Mouse (Mus musculus) limb, embryonic 11.5 days (tissue): ENCODE data around the gene Fam186b. TPM values are rescaled to one million over a fixed set of nuclear protein-coding genes. Genes with fewer than 3 reads are reported as not detected.
A peak's percentile ranks its signal among the peaks of the same experiment; 100 is the strongest.

Experiments used
- ATAC-seq: fragments of 200-750 bp; cut with Nextera tagmentation; 2 replicates; pipeline ENCODE4 v1.8.0; 2017; ENCODE audit warnings: low read depth; ENCODE audit not compliant: insufficient number of reproducible peaks, low FRiP score, low TSS enrichment
- DNase-seq: peaks from one replicate; pipeline ENCODE4 v3.0.0-alpha.2; 2015; ENCODE audit warnings: low spot score
- H3K27ac ChIP-seq: fragments of 300-500 bp; sonication (generic); replicated peaks from 2 replicates; pipeline ENCODE4 v1.5.1; 2014; ENCODE audit warnings: low read depth, mild to moderate bottlenecking, low read length
- H3K27me3 ChIP-seq: fragments of 300-500 bp; sonication (generic); 2 replicates; pipeline ENCODE4 v1.6.1; 2014; ENCODE audit warnings: mild to moderate bottlenecking, low read length, mixed read lengths; ENCODE audit not compliant: control insufficient read depth, insufficient read depth
- H3K36me3 ChIP-seq: fragments of 300-500 bp; sonication (generic); 2 replicates; pipeline ENCODE4 v1.6.1; 2014; ENCODE audit warnings: mild to moderate bottlenecking, low read length, moderate library complexity, mixed read lengths; ENCODE audit not compliant: control insufficient read depth, insufficient read depth
- H3K4me1 ChIP-seq: fragments of 300-500 bp; sonication (generic); 2 replicates; pipeline ENCODE4 v1.6.1; 2014; ENCODE audit warnings: low read length, mixed read lengths; ENCODE audit not compliant: control insufficient read depth, insufficient read depth
- H3K4me2 ChIP-seq: fragments of 300-500 bp; sonication (generic); 2 replicates; pipeline ENCODE4 v1.6.1; 2014; ENCODE audit warnings: low read depth, mild to moderate bottlenecking, moderate library complexity; ENCODE audit not compliant: severe bottlenecking
- H3K4me3 ChIP-seq: fragments of 300-500 bp; sonication (generic); 2 replicates; pipeline ENCODE4 v1.5.1; 2014; ENCODE audit warnings: low read depth, low read length
- H3K9ac ChIP-seq: fragments of 300-500 bp; sonication (generic); 2 replicates; pipeline ENCODE4 v1.6.1; 2014; ENCODE audit warnings: mild to moderate bottlenecking, low read length
- H3K9me3 ChIP-seq: fragments of 300-500 bp; sonication (generic); 2 replicates; pipeline ENCODE4 v1.6.1; 2016; ENCODE audit warnings: low read length; ENCODE audit not compliant: control insufficient read depth
- WGBS: fragments of 180-500 bp; shearing (Covaris S2); extraction: QIAGEN DNeasy Blood & Tissue Kit; methylation state at CpG from one replicate; pipeline ENCODE4 v1.1.7; 2014; 5-methylcytosine and 5-hydroxymethylcytosine counted together
- polyA plus RNA-seq: library from polyadenylated mRNA; unstranded; fragments of >200 nt; fragmentation: Nextera tagmentation; extraction: Ambion mirVana; gene quantifications from 2 replicates; pipeline ENCODE4 v1.2.1, GENCODE M21; 2014

Fam186b gene
- polyA plus RNA-seq, 1 experiment from 2014 or later = not detected

- H3K9ac ChIP-seq = peak within 1 kb of the TSS; percentile 9; the same call in 1 of the 2 replicates
- H3K27me3 ChIP-seq = peaks cover 69% of the 10 kb centered on the region
- no peak for ATAC-seq
- peak within 1 kb of the TSS; percentile 41 for H3K4me2 ChIP-seq
- peak within 1 kb of the TSS; percentile 28 for H3K4me3 ChIP-seq
- H3K27ac ChIP-seq = no peak within 1 kb of the TSS
- H3K36me3 ChIP-seq = no peaks in the 10 kb centered on the region
- WGBS = under 1% methylated on average over 64 of the region's 66 CpGs
- peaks cover 30% of the 10 kb centered on the region for H3K4me1 ChIP-seq
- no peaks in the 10 kb centered on the region for H3K9me3 ChIP-seq
- no peak for DNase-seq
Observed at GRCm38 (mm10) chr15:99224208-99224911, 71.3 kb downstream of the Fam186b start, which contains the start of gene Kcnh3. Gene Kcnh3, plus strand, starts transcription at chr15:99224861.

GRCm38 (mm10) chr15:99223585-99224207, 72.0 kb downstream of the Fam186b start:
- WGBS = under 1% methylated on average over 31 of the region's 46 CpGs
- no peak overlapping the region for H3K27ac ChIP-seq

GRCm38 (mm10) chr15:99222794-99223584, 72.7 kb downstream of the Fam186b start:
- no peak for ATAC-seq
- Histone ChIP-seq H3K27me3 (peaks cover 60% of the 10 kb centered on the region), H3K4me1 (peaks cover 33% of the 10 kb centered on the region), H3K36me3 (no peaks in the 10 kb centered on the region), H3K4me3 (peak overlapping the region; percentile 28), H3K9ac (no peak overlapping the region), H3K4me2 (peak overlapping the region; percentile 41; the same call in 1 of the 2 replicates), H3K9me3 (no peaks in the 10 kb centered on the region), H3K27ac (no peak overlapping the region)
- WGBS = 9% methylated on average over 18 of the region's 18 CpGs
- no peak for DNase-seq

More at GRCm38 (mm10) chr15:99223585-99224207, 72.0 kb downstream of the Fam186b start:
- peak overlapping the region; percentile 28 for H3K4me3 ChIP-seq
- peaks cover 66% of the 10 kb centered on the region for H3K27me3 ChIP-seq
- no peaks in the 10 kb centered on the region for H3K36me3 ChIP-seq
- H3K4me1 ChIP-seq = peaks cover 33% of the 10 kb centered on the region
- H3K9me3 ChIP-seq = no peaks in the 10 kb centered on the region
- peak overlapping the region; percentile 41 for H3K4me2 ChIP-seq
- peak overlapping the region; percentile 5; the same call in 1 of the 2 replicates for H3K9ac ChIP-seq
- peak; percentile 72 for DNase-seq
- no peak for ATAC-seq

GRCm38 (mm10) chr15:99221315-99221952, 74.3 kb downstream of the Fam186b start:
- no peaks in the 10 kb centered on the region for H3K36me3 ChIP-seq
- H3K4me1 ChIP-seq = peaks cover 33% of the 10 kb centered on the region
- ATAC-seq (peak; percentile 74), DNase-seq (peak; percentile 79)
- no peak overlapping the region for H3K9ac ChIP-seq
- H3K4me3 ChIP-seq = no peak overlapping the region
- H3K27ac ChIP-seq = no peak overlapping the region
- 4% methylated on average over 8 of the region's 8 CpGs for WGBS
- H3K27me3 ChIP-seq = peaks cover 47% of the 10 kb centered on the region
- H3K4me2 ChIP-seq = peak overlapping the region; percentile 8; the same call in 1 of the 2 replicates
- no peaks in the 10 kb centered on the region for H3K9me3 ChIP-seq

Other genes starting within 250 kb of the Fam186b start
- gene Prph, start 240.7 kb downstream of the Fam186b start, polyA plus RNA-seq = 0.10 and 0.11 TPM in 2 replicates
- gene Troap, start 221.3 kb downstream of the Fam186b start, polyA plus RNA-seq = 33.4 and 37.2 TPM in 2 replicates
- gene C1ql4, start 208.1 kb downstream of the Fam186b start, polyA plus RNA-seq = not detected in 2 replicates
- gene Dnajc22, start 202.7 kb downstream of the Fam186b start, polyA plus RNA-seq = 0.61 and 0.62 TPM in 2 replicates
- gene Spats2, start 170.0 kb downstream of the Fam186b start, polyA plus RNA-seq = 69.2 and 70.1 TPM in 2 replicates
- gene Kcnh3, start 71.0 kb downstream of the Fam186b start, polyA plus RNA-seq = 0.07 TPM in 1 of 2 replicates, not detected in the other
- gene Mcrs1, start 43.9 kb downstream of the Fam186b start, polyA plus RNA-seq = 165 and 168 TPM in 2 replicates
- 51.9 and 57.3 TPM in 2 replicates for gene Prpf40b, start 801 bp downstream of the Fam186b start, polyA plus RNA-seq
- gene Fmnl3, start 74.6 kb upstream of the Fam186b start, polyA plus RNA-seq = 26.8 and 31.7 TPM in 2 replicates
- 225 and 238 TPM in 2 replicates for gene Tmbim6, start 97.0 kb upstream of the Fam186b start, polyA plus RNA-seq
- 14.2 and 15.6 TPM in 2 replicates for gene Nckap5l, start 161.9 kb upstream of the Fam186b start, polyA plus RNA-seq
- gene Bcdin3d, start 178.8 kb upstream of the Fam186b start, polyA plus RNA-seq = 17.8 and 20.2 TPM in 2 replicates
- gene Faim2, start 232.3 kb upstream of the Fam186b start, polyA plus RNA-seq = 0.47 TPM in 1 of 2 replicates, not detected in the other